13 mouse cellular contexts compared by ENCODE assay signal in genomic region chr8:78022986-78023385, GRCm38 (mm10).
DNase-seq lines count a peak whose midpoint lies in the region; ATAC-seq and TF ChIP-seq lines count a peak whose summit lies in the region.
"Had no signal": no experiment of that assay in that cellular context is flagged by ENCODE, and none has a peak within 500 bp of the region (broad histone marks: within the 10 kb centered on the region; RNA-seq: fewer than 3 reads in every experiment).

No protein-coding gene starts in this region.

- no peak overlapping the region for H3K4me2 ChIP-seq in heart, embryonic 15.5 days
- no peak overlapping the region for H3K4me2 ChIP-seq in liver, postnatal 0 days (ENCODE audit: low read depth, low read length)
- no peak overlapping the region for H3K4me2 ChIP-seq in intestine, embryonic 16.5 days (ENCODE audit: low read depth, low read length)
- H3K4me2 ChIP-seq: midbrain, embryonic 12.5 days had no signal

- no peak overlapping the region for H3K9ac ChIP-seq in heart, embryonic 15.5 days
- no peak overlapping the region for H3K9ac ChIP-seq in liver, adult 2 months (ENCODE audit: low read depth, low read length)
- H3K9ac ChIP-seq in liver, postnatal 0 days (replicated peaks) = no peak overlapping the region
- H3K9ac ChIP-seq in intestine, embryonic 16.5 days (ENCODE audit: low read depth, low read length) = no peak overlapping the region
- H3K9ac ChIP-seq: midbrain, embryonic 12.5 days had no signal

- H3K27me3 ChIP-seq in heart, embryonic 15.5 days = no peaks in the 10 kb centered on the region
- H3K27me3 ChIP-seq in liver, adult 2 months (ENCODE audit: control insufficient read depth, insufficient read depth, low read length) = no peaks in the 10 kb centered on the region
- no peaks in the 10 kb centered on the region for H3K27me3 ChIP-seq in liver, postnatal 0 days (ENCODE audit: insufficient read depth, low read length)
- H3K27me3 ChIP-seq in intestine, embryonic 16.5 days (replicated peaks; ENCODE audit: control insufficient read depth, insufficient read depth, low read length) = no peaks in the 10 kb centered on the region
- H3K27me3 ChIP-seq: midbrain, embryonic 12.5 days had no signal

- ATAC-seq in heart, embryonic 15.5 days (replicated peaks; ENCODE audit: insufficient number of reproducible peaks, insufficient read depth, low FRiP score, low read depth) = no peak
- ATAC-seq in liver, postnatal 0 days = no peak
- no peak for ATAC-seq in intestine, embryonic 16.5 days
- ATAC-seq: inflammation-experienced regulatory T-cells, adult 6 months had no signal

- H3K27ac ChIP-seq in heart, embryonic 15.5 days = peak overlapping the region; percentile 43
- H3K27ac ChIP-seq in liver, adult 2 months (replicated peaks; ENCODE audit: insufficient read depth, low read depth, low read length) = 0 out of 2 replicates have a peak overlapping the region, but pooled peaks have one; percentile 36
- no peak overlapping the region for H3K27ac ChIP-seq in liver, postnatal 0 days (ENCODE audit: low read depth)
- H3K27ac ChIP-seq in brown adipose tissue, adult 24 weeks (replicated peaks; ENCODE audit: low read depth, low read length) = peak overlapping the region; percentile 33
- H3K27ac ChIP-seq in intestine, embryonic 16.5 days (ENCODE audit: low read length) = peak overlapping the region; percentile 46
- H3K27ac ChIP-seq: midbrain, embryonic 12.5 days had no signal

- intact Hi-C loops in gastrocnemius, postnatal 14 days (cut with DNase I; ENCODE audit: low total_unique reads) = no loop called here

- TF ChIP-seq CTCF in liver, adult 2 months (IDR thresholded peaks at IDR 0.05; ENCODE audit: low read depth, low read length) = no peak
- TF ChIP-seq CTCF in liver, postnatal 0 days (IDR thresholded peaks at IDR 0.05; ENCODE audit: low read depth) = no peak

- WGBS in heart, embryonic 15.5 days = 65% methylated on average over 5 of the region's 5 CpGs
- 70% methylated on average over 5 of the region's 5 CpGs for WGBS in liver, adult 2 months
- WGBS in liver, postnatal 0 days (ENCODE audit: insufficient replicate concordance) = 63% methylated on average over 5 of the region's 5 CpGs
- WGBS in intestine, embryonic 16.5 days = 48% methylated on average over 5 of the region's 5 CpGs

- no peaks in the 10 kb centered on the region for H3K79me2 ChIP-seq in liver, adult 2 months (ENCODE audit: control insufficient read depth, insufficient read depth, low read length)

- peaks cover 40% of the 10 kb centered on the region for H3K4me1 ChIP-seq in heart, embryonic 15.5 days (replicated peaks)
- H3K4me1 ChIP-seq in liver, adult 2 months (ENCODE audit: control insufficient read depth, insufficient read depth, low read length) = no peaks in the 10 kb centered on the region
- H3K4me1 ChIP-seq in liver, postnatal 0 days (ENCODE audit: insufficient read depth) = 0 out of 2 replicates have a peak, but pooled peaks cover 3% of the 10 kb centered on the region
- H3K4me1 ChIP-seq in brown adipose tissue, adult 24 weeks (ENCODE audit: control insufficient read depth, insufficient read depth, insufficient read length, low read length) = no peaks in the 10 kb centered on the region; the same call in 1 of the 2 replicates
- no peaks in the 10 kb centered on the region for H3K4me1 ChIP-seq in intestine, embryonic 16.5 days (ENCODE audit: control insufficient read depth, insufficient read depth, low read length)

- TF ChIP-seq POLR2A in liver, adult 2 months (IDR thresholded peaks at IDR 0.05; ENCODE audit: extremely low read depth, insufficient read depth, low read length) = no peak

- H3K9me3 ChIP-seq in heart, embryonic 15.5 days (replicated peaks) = no peaks in the 10 kb centered on the region
- H3K9me3 ChIP-seq in liver, postnatal 0 days (ENCODE audit: low read length) = no peaks in the 10 kb centered on the region
- H3K9me3 ChIP-seq in intestine, embryonic 16.5 days (ENCODE audit: control insufficient read depth, low read length) = no peaks in the 10 kb centered on the region
- H3K9me3 ChIP-seq: midbrain, embryonic 12.5 days had no signal

- H3K36me3 ChIP-seq in heart, embryonic 15.5 days = no peaks in the 10 kb centered on the region
- H3K36me3 ChIP-seq in liver, adult 2 months (ENCODE audit: control insufficient read depth, insufficient read depth, low read length) = no peaks in the 10 kb centered on the region
- no peaks in the 10 kb centered on the region for H3K36me3 ChIP-seq in liver, postnatal 0 days (replicated peaks; ENCODE audit: insufficient read depth, low read length)
- no peaks in the 10 kb centered on the region for H3K36me3 ChIP-seq in intestine, embryonic 16.5 days (ENCODE audit: control insufficient read depth, insufficient read depth, low read length)
- H3K36me3 ChIP-seq: midbrain, embryonic 12.5 days had no signal

- no peak overlapping the region for H3K4me3 ChIP-seq in heart, embryonic 15.5 days
- no peak overlapping the region for H3K4me3 ChIP-seq in liver, adult 2 months (ENCODE audit: insufficient read depth, low read depth, low read length)
- H3K4me3 ChIP-seq in liver, postnatal 0 days (ENCODE audit: low read depth, low read length) = no peak overlapping the region
- no peak overlapping the region for H3K4me3 ChIP-seq in brown adipose tissue, adult 24 weeks (ENCODE audit: insufficient read depth, low read depth, low read length)
- H3K4me3 ChIP-seq in intestine, embryonic 16.5 days (ENCODE audit: low read length) = no peak overlapping the region
- H3K4me3 ChIP-seq: midbrain, embryonic 12.5 days; myocyte had no signal

- TF ChIP-seq EP300 in liver, postnatal 0 days (IDR thresholded peaks at IDR 0.05; ENCODE audit: low read depth) = no peak

- DNase-seq in heart, adult 9 months (ENCODE audit: low spot score in 2 of 2) = no peak
- no peak for DNase-seq in liver, adult 2 months (ENCODE audit: extremely low read depth, low read depth, low spot score)
- DNase-seq in liver, postnatal 0 days = no peak
- no peak for DNase-seq in gastrocnemius, postnatal 14 days
- DNase-seq: cerebellum, adult 11 months; cerebellum, postnatal 25 days; gastrocnemius, postnatal 36 days had no signal
